Mouse (Mus musculus) myocyte (in vitro differentiated cells): ENCODE results near the gene Fancd2os.

Experiments used
- CEBPB ChIP-seq: IDR thresholded peaks from 2 replicates; pipeline ENCODE4 v1.6.1; 2011; ENCODE audit warnings: mild to moderate bottlenecking, moderate library complexity; ENCODE audit not compliant: poor library complexity, insufficient read depth, severe bottlenecking
- MAX ChIP-seq: IDR thresholded peaks from one replicate; pipeline ENCODE4 v1.6.1; 2011; ENCODE audit warnings: low read depth, mild to moderate bottlenecking, control low read depth
- MYOD1 ChIP-seq, 3 experiments: IDR thresholded peaks; one replicate each; pipeline ENCODE4 v1.6.1; 2011; ENCODE audit warnings: control low read depth in 2 of 3, low read depth in 2 of 3, mild to moderate bottlenecking in 2 of 3, moderate library complexity in 1 of 3; ENCODE audit not compliant: insufficient read length in 2 of 3, control insufficient read depth in 1 of 3
- POLR2A ChIP-seq: IDR thresholded peaks from one replicate; pipeline ENCODE4 v1.6.1; 2011; ENCODE audit warnings: low read depth, mild to moderate bottlenecking, control low read depth, moderate library complexity; ENCODE audit not compliant: insufficient read length
- POLR2AphosphoS2 ChIP-seq: IDR thresholded peaks from one replicate; pipeline ENCODE4 v1.6.1; 2011; ENCODE audit warnings: low read depth, control low read depth; ENCODE audit not compliant: insufficient read length
- TCF3 ChIP-seq: IDR thresholded peaks from one replicate; pipeline ENCODE4 v1.6.1; 2011; ENCODE audit warnings: low read depth, control low read depth; ENCODE audit not compliant: insufficient read length

DNA sequence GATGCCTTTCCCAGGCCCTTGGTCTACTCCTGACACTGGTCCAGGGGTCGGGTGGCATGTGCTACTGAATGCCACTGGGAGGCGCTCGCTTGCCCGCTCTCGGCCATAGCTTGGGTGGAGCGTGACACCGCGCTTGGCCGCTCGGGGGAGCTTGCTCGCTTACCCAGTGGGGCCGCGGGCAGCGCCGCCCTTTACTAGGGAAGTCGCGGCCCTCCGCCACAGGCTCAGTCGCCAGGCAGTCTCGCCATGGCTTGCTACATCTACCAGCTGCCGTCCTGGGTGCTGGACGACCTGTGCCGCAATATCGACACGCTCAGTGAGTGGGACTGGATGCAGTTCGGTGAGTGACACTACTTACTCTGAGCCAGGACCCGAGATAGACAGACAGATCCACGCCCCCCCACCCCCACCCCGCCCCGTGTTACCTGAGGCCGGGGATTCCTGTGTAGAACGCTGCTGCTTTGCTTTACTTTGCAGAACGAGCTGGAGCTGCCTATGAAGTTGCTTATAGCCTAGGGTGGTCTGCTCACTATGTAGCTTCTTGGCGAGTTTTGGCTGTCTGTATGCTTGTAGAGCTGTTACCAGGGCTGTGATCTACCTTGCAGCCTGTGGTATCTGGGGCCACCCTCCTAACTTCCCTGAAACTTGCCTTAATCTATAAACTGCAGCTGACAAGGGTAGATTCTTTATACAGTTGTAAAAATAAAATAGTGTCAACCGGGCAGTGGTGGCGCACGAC is 38.0 kb upstream of the Fancd2os start, which contains the start of gene Irak2:
- no peak for TF ChIP-seq MAX
- TF ChIP-seq POLR2A, result peak; percentile 94
- TF ChIP-seq TCF3, result no peak
- TF ChIP-seq MYOD1 (IDR thresholded peaks at IDR 0.05; ENCODE audit: control insufficient read depth in 1 of 3, insufficient read length in 2 of 3, low read depth in 2 of 3), result peak in 2 of 3 experiments; percentile 36 to 43
- no peak for TF ChIP-seq CEBPB
- TF ChIP-seq POLR2AphosphoS2, result peak; percentile 82
